Mouse (Mus musculus) forebrain, embryonic 11.5 days (tissue): ENCODE data around the gene Ell2. TPM values are rescaled to one million over a fixed set of nuclear protein-coding genes. Genes with fewer than 3 reads are reported as not detected.

Experiments
- ATAC-seq: fragments of 200-750 bp; cut with Nextera tagmentation; replicated peaks from 2 replicates; pipeline ENCODE4 v1.8.0; 2017; ENCODE audit warnings: moderate TSS enrichment; ENCODE audit not compliant: low FRiP score
- DNase-seq: peaks from one replicate; pipeline ENCODE4 v3.0.0-alpha.2; 2017; ENCODE audit warnings: low spot score
- H3K27ac ChIP-seq: fragments of 300-500 bp; sonication (generic); 2 replicates; pipeline ENCODE4 v1.5.1; 2014; ENCODE audit warnings: low read depth, low read length
- H3K27me3 ChIP-seq: fragments of 300-500 bp; sonication (generic); 2 replicates; pipeline ENCODE4 v1.6.1; 2014; ENCODE audit warnings: mild to moderate bottlenecking, low read length, mixed read lengths; ENCODE audit not compliant: control insufficient read depth, insufficient read depth
- H3K36me3 ChIP-seq: fragments of 300-500 bp; sonication (generic); 2 replicates; pipeline ENCODE4 v1.6.1; 2014; ENCODE audit warnings: mild to moderate bottlenecking, low read length, moderate library complexity, mixed read lengths; ENCODE audit not compliant: control insufficient read depth, insufficient read depth
- H3K4me1 ChIP-seq: fragments of 300-500 bp; sonication (generic); replicated peaks from 2 replicates; pipeline ENCODE4 v1.6.1; 2014; ENCODE audit warnings: low read length, mixed read lengths; ENCODE audit not compliant: control insufficient read depth, insufficient read depth
- H3K4me2 ChIP-seq: fragments of 300-500 bp; sonication (generic); 2 replicates; pipeline ENCODE4 v1.6.1; 2014; ENCODE audit warnings: low read depth, mild to moderate bottlenecking, low read length, moderate library complexity, mixed read lengths; ENCODE audit not compliant: severe bottlenecking
- H3K4me3 ChIP-seq: fragments of 300-500 bp; sonication (generic); 2 replicates; pipeline ENCODE4 v1.5.1; 2014; ENCODE audit warnings: low read depth, low read length
- H3K9ac ChIP-seq: fragments of 300-500 bp; sonication (generic); 2 replicates; pipeline ENCODE4 v1.6.1; 2014; ENCODE audit warnings: low read length
- H3K9me3 ChIP-seq: fragments of 300-500 bp; sonication (generic); 2 replicates; pipeline ENCODE4 v1.6.1; 2016; ENCODE audit warnings: low read length, mixed read lengths; ENCODE audit not compliant: control insufficient read depth
- WGBS: fragments of 180-500 bp; shearing (Covaris S2); extraction: QIAGEN DNeasy Blood & Tissue Kit; methylation state at CpG from one replicate; pipeline ENCODE4 v1.1.7; 2014; 5-methylcytosine and 5-hydroxymethylcytosine counted together
- polyA plus RNA-seq: library from polyadenylated mRNA; unstranded; fragments of >200 nt; fragmentation: Nextera tagmentation; extraction: Ambion mirVana; gene quantifications from 2 replicates; pipeline ENCODE4 v1.2.1, GENCODE M21; 2014

Ell2 gene
- polyA plus RNA-seq, 1 experiment from 2014 or later = 3.3 TPM

GRCm38 (mm10) chr13:75738536-75738935, 32.0 kb downstream of the Ell2 start:
- no peak overlapping the region for H3K27ac ChIP-seq
- H3K4me3 ChIP-seq = no peak overlapping the region
- no peaks in the 10 kb centered on the region for H3K27me3 ChIP-seq
- ATAC-seq (no peak), DNase-seq (no peak)
- 79% methylated on average over 6 of the region's 6 CpGs for WGBS
- H3K36me3 ChIP-seq = no peaks in the 10 kb centered on the region
- no peaks in the 10 kb centered on the region for H3K9me3 ChIP-seq
- no peak overlapping the region for H3K4me2 ChIP-seq
- H3K4me1 ChIP-seq = no peaks in the 10 kb centered on the region
- no peak overlapping the region for H3K9ac ChIP-seq

GRCm38 (mm10) chr13:75738957-75739356, 32.4 kb downstream of the Ell2 start:
- WGBS = 85% methylated on average over 3 of the region's 3 CpGs
- H3K4me1 ChIP-seq = no peaks in the 10 kb centered on the region
- no peaks in the 10 kb centered on the region for H3K27me3 ChIP-seq
- DNase-seq (no peak), ATAC-seq (no peak)
- H3K27ac ChIP-seq = no peak overlapping the region
- no peak overlapping the region for H3K4me2 ChIP-seq
- no peaks in the 10 kb centered on the region for H3K9me3 ChIP-seq
- H3K9ac ChIP-seq = no peak overlapping the region
- no peaks in the 10 kb centered on the region for H3K36me3 ChIP-seq
- H3K4me3 ChIP-seq = no peak overlapping the region

- Histone ChIP-seq H3K27me3 (no peaks in the 10 kb centered on the region), H3K27ac (no peak overlapping the region), H3K4me1 (no peaks in the 10 kb centered on the region), H3K9ac (no peak overlapping the region), H3K9me3 (no peaks in the 10 kb centered on the region), H3K4me3 (no peak overlapping the region), H3K4me2 (no peak overlapping the region), H3K36me3 (no peaks in the 10 kb centered on the region)
- WGBS = 80% methylated on average over 3 of the region's 3 CpGs
- DNase-seq (no peak), ATAC-seq (no peak)
Observed at GRCm38 (mm10) chr13:75740018-75740417, 33.5 kb downstream of the Ell2 start.

- H3K4me1 ChIP-seq = no peaks in the 10 kb centered on the region
- H3K27me3 ChIP-seq = no peaks in the 10 kb centered on the region
- no peak overlapping the region for H3K27ac ChIP-seq
- H3K36me3 ChIP-seq = no peaks in the 10 kb centered on the region
- H3K4me3 ChIP-seq = no peak overlapping the region
- H3K9me3 ChIP-seq = no peaks in the 10 kb centered on the region
- H3K4me2 ChIP-seq = no peak overlapping the region
- 90% methylated on average over 3 of the region's 3 CpGs for WGBS
- ATAC-seq (no peak), DNase-seq (no peak)
- no peak overlapping the region for H3K9ac ChIP-seq
Observed at GRCm38 (mm10) chr13:75741119-75741518, 34.6 kb downstream of the Ell2 start.

- no peak overlapping the region for H3K4me3 ChIP-seq
- no peaks in the 10 kb centered on the region for H3K27me3 ChIP-seq
- H3K36me3 ChIP-seq = no peaks in the 10 kb centered on the region
- WGBS = 89% methylated on average over 12 of the region's 12 CpGs
- H3K9me3 ChIP-seq = no peaks in the 10 kb centered on the region
- ATAC-seq (no peak), DNase-seq (no peak)
- H3K27ac ChIP-seq = no peak overlapping the region
- H3K4me2 ChIP-seq = no peak overlapping the region
- no peak overlapping the region for H3K9ac ChIP-seq
- H3K4me1 ChIP-seq = no peaks in the 10 kb centered on the region
Observed at GRCm38 (mm10) chr13:75741736-75742729, 35.5 kb downstream of the Ell2 start.

GRCm38 (mm10) chr13:75742970-75743369, 36.4 kb downstream of the Ell2 start:
- no peak overlapping the region for H3K27ac ChIP-seq
- H3K27me3 ChIP-seq = no peaks in the 10 kb centered on the region
- H3K4me3 ChIP-seq = no peak overlapping the region
- 88% methylated on average over 3 of the region's 3 CpGs for WGBS
- ATAC-seq (no peak), DNase-seq (no peak)
- H3K9me3 ChIP-seq = no peaks in the 10 kb centered on the region
- no peak overlapping the region for H3K4me2 ChIP-seq
- H3K4me1 ChIP-seq = no peaks in the 10 kb centered on the region
- no peaks in the 10 kb centered on the region for H3K36me3 ChIP-seq
- no peak overlapping the region for H3K9ac ChIP-seq

GRCm38 (mm10) chr13:75744065-75744464, 37.5 kb downstream of the Ell2 start:
- 91% methylated on average over 4 of the region's 4 CpGs for WGBS
- H3K27ac ChIP-seq = no peak overlapping the region

GRCm38 (mm10) chr13:75745328-75745727, 38.8 kb downstream of the Ell2 start:
- ATAC-seq = no peak
- H3K4me2 ChIP-seq = no peak overlapping the region
- H3K4me1 ChIP-seq = no peaks in the 10 kb centered on the region
- H3K9me3 ChIP-seq = no peaks in the 10 kb centered on the region
- no peaks in the 10 kb centered on the region for H3K27me3 ChIP-seq
- no peak overlapping the region for H3K27ac ChIP-seq
- H3K4me3 ChIP-seq = no peak overlapping the region
- H3K36me3 ChIP-seq = no peaks in the 10 kb centered on the region
- DNase-seq = no peak
- H3K9ac ChIP-seq = no peak overlapping the region

More at GRCm38 (mm10) chr13:75744065-75744464, 37.5 kb downstream of the Ell2 start:
- H3K36me3 ChIP-seq = no peaks in the 10 kb centered on the region
- no peak overlapping the region for H3K4me3 ChIP-seq
- H3K4me1 ChIP-seq = no peaks in the 10 kb centered on the region
- H3K27me3 ChIP-seq = no peaks in the 10 kb centered on the region
- ATAC-seq (no peak), DNase-seq (no peak)
- H3K9me3 ChIP-seq = no peaks in the 10 kb centered on the region
- H3K4me2 ChIP-seq = no peak overlapping the region
- no peak overlapping the region for H3K9ac ChIP-seq

- Histone ChIP-seq H3K9ac (no peak overlapping the region), H3K4me1 (no peaks in the 10 kb centered on the region), H3K4me3 (no peak overlapping the region), H3K27ac (no peak overlapping the region), H3K4me2 (no peak overlapping the region), H3K36me3 (no peaks in the 10 kb centered on the region), H3K27me3 (no peaks in the 10 kb centered on the region), H3K9me3 (no peaks in the 10 kb centered on the region)
- DNase-seq (no peak), ATAC-seq (no peak)
- 87% methylated on average over 3 of the region's 3 CpGs for WGBS
Observed at GRCm38 (mm10) chr13:75747265-75747664, 40.7 kb downstream of the Ell2 start.
